Mouse (Mus musculus): ENCODE data around the gene Sgsm1. TPM values are rescaled to one million over a fixed set of nuclear protein-coding genes. Genes with fewer than 3 reads are reported as not detected.

The Sgsm1 gene
- total RNA-seq, 1 experiment: 7.1 TPM

- in situ Hi-C loops (cut with MboI; ENCODE audit: low sequenced_read_pairs in 2 of 2, unreplicated experiment in 2 of 2): no loop called here
- Histone ChIP-seq H3K9ac (ENCODE audit: insufficient read depth, low read depth, low read length, poor library complexity, severe bottlenecking) (no peak overlapping the region), H3K27ac (ENCODE audit: insufficient read depth, low read depth, low read length, poor library complexity, severe bottlenecking) (no peak overlapping the region), H3K4me1 (ENCODE audit: control insufficient read depth in 2 of 2, insufficient read depth in 2 of 2, low read length in 2 of 2, poor library complexity in 1 of 2) (peaks cover 0 to 21% of the 10 kb centered on the region in 2 experiments; a peak in 2 of 4 replicates), H3K9me3 (ENCODE audit: control insufficient read depth, insufficient read depth, low read depth, low read length) (no peaks in the 10 kb centered on the region), H3K36me3 (ENCODE audit: control insufficient read depth, insufficient read depth, low read length, poor library complexity, severe bottlenecking) (no peaks in the 10 kb centered on the region), H3K4me3 (ENCODE audit: insufficient read depth in 1 of 2, low read depth in 1 of 2, low read length in 2 of 2, poor library complexity in 1 of 2, severe bottlenecking in 1 of 2) (no peak overlapping the region)
- DNase-seq (ENCODE audit: low read depth, low spot score): no peak
- TF ChIP-seq HCFC1 (IDR thresholded peaks at IDR 0.05; ENCODE audit: borderline replicate concordance, insufficient read depth, low read length) (no peak), ZNF384 (IDR thresholded peaks at IDR 0.05; ENCODE audit: low read depth, low read length) (no peak), CHD2 (IDR thresholded peaks at IDR 0.05; ENCODE audit: low read depth, low read length) (no peak), ZC3H11A (IDR thresholded peaks at IDR 0.05; ENCODE audit: borderline replicate concordance, low read depth, low read length) (no peak), MAFK (IDR thresholded peaks at IDR 0.05; ENCODE audit: insufficient read depth, low read depth, low read length) (no peak)
These were observed 103.8 kb downstream of the Sgsm1 start for GRCm38 (mm10) chr5:113206670-113207352.

GRCm38 (mm10) chr5:113204193-113204592 lies 106.4 kb downstream of the Sgsm1 start:
- Histone ChIP-seq H3K27ac (ENCODE audit: insufficient read depth, low read depth, low read length, poor library complexity, severe bottlenecking) (no peak overlapping the region), H3K9me3 (ENCODE audit: control insufficient read depth, insufficient read depth, low read depth, low read length) (no peaks in the 10 kb centered on the region), H3K4me3 (ENCODE audit: insufficient read depth in 1 of 2, low read depth in 1 of 2, low read length in 2 of 2, poor library complexity in 1 of 2, severe bottlenecking in 1 of 2) (no peak overlapping the region), H3K9ac (ENCODE audit: insufficient read depth, low read depth, low read length, poor library complexity, severe bottlenecking) (no peak overlapping the region), H3K36me3 (ENCODE audit: control insufficient read depth, insufficient read depth, low read length, poor library complexity, severe bottlenecking) (no peaks in the 10 kb centered on the region; the same call in 1 of the 2 replicates), H3K4me1 (ENCODE audit: control insufficient read depth in 2 of 2, insufficient read depth in 2 of 2, low read length in 2 of 2, poor library complexity in 1 of 2) (peaks cover 4 to 18% of the 10 kb centered on the region in 2 experiments)
- no peak for DNase-seq (ENCODE audit: low read depth, low spot score)
- TF ChIP-seq ZNF384 (IDR thresholded peaks at IDR 0.05; ENCODE audit: low read depth, low read length) (no peak), HCFC1 (IDR thresholded peaks at IDR 0.05; ENCODE audit: borderline replicate concordance, insufficient read depth, low read length) (no peak), MAFK (IDR thresholded peaks at IDR 0.05; ENCODE audit: insufficient read depth, low read depth, low read length) (no peak), CHD2 (IDR thresholded peaks at IDR 0.05; ENCODE audit: low read depth, low read length) (no peak)
- in situ Hi-C loops (cut with MboI; ENCODE audit: low sequenced_read_pairs in 2 of 2, unreplicated experiment in 2 of 2): no loop called here

GRCm38 (mm10) chr5:113199772-113200134 lies 110.8 kb downstream of the Sgsm1 start:
- in situ Hi-C loops (cut with MboI; ENCODE audit: low sequenced_read_pairs in 2 of 2, unreplicated experiment in 2 of 2): no loop called here
- no peak overlapping the region for H3K9ac ChIP-seq (ENCODE audit: insufficient read depth, low read depth, low read length, poor library complexity, severe bottlenecking)
- DNase-seq (ENCODE audit: low read depth, low spot score): no peak
- no peak overlapping the region for H3K4me3 ChIP-seq (ENCODE audit: insufficient read depth in 1 of 2, low read depth in 1 of 2, low read length in 2 of 2, poor library complexity in 1 of 2, severe bottlenecking in 1 of 2)
- H3K4me1 ChIP-seq (ENCODE audit: control insufficient read depth in 2 of 2, insufficient read depth in 2 of 2, low read length in 2 of 2, poor library complexity in 1 of 2): peaks cover 11 to 13% of the 10 kb centered on the region in 2 experiments
- no peak for TF ChIP-seq MAFK (IDR thresholded peaks at IDR 0.05; ENCODE audit: insufficient read depth, low read depth, low read length)
- no peak for TF ChIP-seq ZNF384 (IDR thresholded peaks at IDR 0.05; ENCODE audit: low read depth, low read length)
- no peak for TF ChIP-seq ZC3H11A (IDR thresholded peaks at IDR 0.05; ENCODE audit: borderline replicate concordance, low read depth, low read length)
- no peak for TF ChIP-seq CHD2 (IDR thresholded peaks at IDR 0.05; ENCODE audit: low read depth, low read length)
- no peak for TF ChIP-seq HCFC1 (IDR thresholded peaks at IDR 0.05; ENCODE audit: borderline replicate concordance, insufficient read depth, low read length)
- no peaks in the 10 kb centered on the region for H3K9me3 ChIP-seq (ENCODE audit: control insufficient read depth, insufficient read depth, low read depth, low read length)
- no peak overlapping the region for H3K27ac ChIP-seq (ENCODE audit: insufficient read depth, low read depth, low read length, poor library complexity, severe bottlenecking)
- no peaks in the 10 kb centered on the region; the same call in 1 of the 2 replicates for H3K36me3 ChIP-seq (ENCODE audit: control insufficient read depth, insufficient read depth, low read length, poor library complexity, severe bottlenecking)

- no peaks in the 10 kb centered on the region; the same call in 1 of the 2 replicates for H3K36me3 ChIP-seq (ENCODE audit: control insufficient read depth, insufficient read depth, low read length, poor library complexity, severe bottlenecking)
- no peak overlapping the region for H3K9ac ChIP-seq (ENCODE audit: insufficient read depth, low read depth, low read length, poor library complexity, severe bottlenecking)
- in situ Hi-C loops (cut with MboI; ENCODE audit: low sequenced_read_pairs in 2 of 2, unreplicated experiment in 2 of 2): no loop called here
- peaks cover 11 to 13% of the 10 kb centered on the region in 2 experiments for H3K4me1 ChIP-seq (ENCODE audit: control insufficient read depth in 2 of 2, insufficient read depth in 2 of 2, low read length in 2 of 2, poor library complexity in 1 of 2)
- H3K27ac ChIP-seq (ENCODE audit: insufficient read depth, low read depth, low read length, poor library complexity, severe bottlenecking): no peak overlapping the region
- TF ChIP-seq HCFC1 (IDR thresholded peaks at IDR 0.05; ENCODE audit: borderline replicate concordance, insufficient read depth, low read length): no peak
- no peak for TF ChIP-seq MAFK (IDR thresholded peaks at IDR 0.05; ENCODE audit: insufficient read depth, low read depth, low read length)
- TF ChIP-seq ZC3H11A (IDR thresholded peaks at IDR 0.05; ENCODE audit: borderline replicate concordance, low read depth, low read length): no peak
- TF ChIP-seq ZNF384 (IDR thresholded peaks at IDR 0.05; ENCODE audit: low read depth, low read length): no peak
- no peak for TF ChIP-seq CHD2 (IDR thresholded peaks at IDR 0.05; ENCODE audit: low read depth, low read length)
- DNase-seq (ENCODE audit: low read depth, low spot score): no peak
- no peak overlapping the region for H3K4me3 ChIP-seq (ENCODE audit: insufficient read depth in 1 of 2, low read depth in 1 of 2, low read length in 2 of 2, poor library complexity in 1 of 2, severe bottlenecking in 1 of 2)
- H3K9me3 ChIP-seq (ENCODE audit: control insufficient read depth, insufficient read depth, low read depth, low read length): no peaks in the 10 kb centered on the region
These were observed 111.3 kb downstream of the Sgsm1 start for GRCm38 (mm10) chr5:113199126-113199771.

Measured in ES-E14 (cell line).